ENCODE assay signal across 19 mouse cellular contexts in genomic region chr10:24133132-24133531, GRCm38 (mm10). TPM values are rescaled to one million over a fixed set of nuclear protein-coding genes. Genes with fewer than 3 reads are reported as not detected.
DNase-seq lines count a peak whose midpoint lies in the region; ATAC-seq and TF ChIP-seq lines count a peak whose summit lies in the region.
"Had no signal": no experiment of that assay in that cellular context is flagged by ENCODE, and none has a peak within 500 bp of the region (broad histone marks: within the 10 kb centered on the region; RNA-seq: fewer than 3 reads in every experiment).

No protein-coding gene starts in this region.

- no peaks in the 10 kb centered on the region for H3K36me3 ChIP-seq in lung, embryonic 15.5 days
- no peaks in the 10 kb centered on the region for H3K36me3 ChIP-seq in lung, postnatal 0 days (ENCODE audit: insufficient read depth, low read length)
- H3K36me3 ChIP-seq in stomach, embryonic 16.5 days (ENCODE audit: control insufficient read depth, insufficient read depth, low read length) = no peaks in the 10 kb centered on the region
- H3K36me3 ChIP-seq in forebrain, embryonic 14.5 days (ENCODE audit: control insufficient read depth, insufficient read depth, low read length) = no peaks in the 10 kb centered on the region
- H3K36me3 ChIP-seq: embryonic facial prominence, embryonic 13.5 days had no signal

- TF ChIP-seq CTCF in lung, adult 2 months (IDR thresholded peaks at IDR 0.05; ENCODE audit: insufficient read depth, low read length) = no peak
- no peak for TF ChIP-seq CTCF in lung, postnatal 0 days (IDR thresholded peaks at IDR 0.05)

- no peak overlapping the region for H3K4me2 ChIP-seq in lung, embryonic 15.5 days
- H3K4me2 ChIP-seq in lung, postnatal 0 days (replicated peaks; ENCODE audit: low read depth, low read length) = no peak overlapping the region
- no peak overlapping the region for H3K4me2 ChIP-seq in stomach, embryonic 16.5 days (ENCODE audit: low read depth, low read length)
- no peak overlapping the region for H3K4me2 ChIP-seq in forebrain, embryonic 14.5 days (ENCODE audit: low read length)
- H3K4me2 ChIP-seq: embryonic facial prominence, embryonic 13.5 days had no signal

- H3K9ac ChIP-seq in lung, embryonic 15.5 days = no peak overlapping the region
- H3K9ac ChIP-seq in lung, postnatal 0 days (replicated peaks; ENCODE audit: low read depth) = no peak overlapping the region
- no peak overlapping the region for H3K9ac ChIP-seq in stomach, embryonic 16.5 days (ENCODE audit: low read length)
- no peak overlapping the region for H3K9ac ChIP-seq in forebrain, embryonic 14.5 days (ENCODE audit: low read length)
- H3K9ac ChIP-seq: embryonic facial prominence, embryonic 13.5 days had no signal

- 17% methylated on average over 2 of the region's 2 CpGs for WGBS in lung, embryonic 15.5 days
- WGBS in lung, adult 2 months = 14% methylated on average over 2 of the region's 2 CpGs
- 9% methylated on average over 2 of the region's 2 CpGs for WGBS in lung, postnatal 0 days
- 23% methylated on average over 2 of the region's 2 CpGs for WGBS in stomach, embryonic 16.5 days
- 48% methylated on average over 2 of the region's 2 CpGs for WGBS in forebrain, embryonic 14.5 days

- DNase-seq in lung, adult 2 months = no peak
- peak; percentile 16 for DNase-seq in ZHBTc4 (ENCODE audit: low read depth, low spot score)
- peak; percentile 37 for DNase-seq in lung, postnatal 0 days (ENCODE audit: low spot score)
- no peak for DNase-seq in gastrocnemius, postnatal 25 days
- DNase-seq in kidney, adult 18-20 months = no peak
- DNase-seq in forebrain, embryonic 14.5 days (ENCODE audit: low spot score) = no peak
- DNase-seq: cerebellum, postnatal 14 days; gastrocnemius, postnatal 36 days; right cerebral cortex, postnatal 14 days had no signal

- no peak for TF ChIP-seq EP300 in lung, postnatal 0 days (IDR thresholded peaks at IDR 0.05)

- TF ChIP-seq POLR2A in lung, adult 2 months (IDR thresholded peaks at IDR 0.05; ENCODE audit: borderline replicate concordance, extremely low read depth, low read depth, low read length) = no peak

- no peaks in the 10 kb centered on the region for H3K9me3 ChIP-seq in lung, embryonic 15.5 days
- H3K9me3 ChIP-seq in lung, postnatal 0 days (ENCODE audit: low read length) = no peaks in the 10 kb centered on the region
- H3K9me3 ChIP-seq in stomach, embryonic 16.5 days (replicated peaks; ENCODE audit: control insufficient read depth, low read length) = no peaks in the 10 kb centered on the region
- H3K9me3 ChIP-seq in forebrain, embryonic 14.5 days (replicated peaks; ENCODE audit: control insufficient read depth, low read length) = no peaks in the 10 kb centered on the region
- H3K9me3 ChIP-seq: embryonic facial prominence, embryonic 13.5 days had no signal

- no peak for ATAC-seq in lung, embryonic 15.5 days (ENCODE audit: borderline replicate concordance, extremely low read depth, low FRiP score, low TSS enrichment)
- no peak for ATAC-seq in lung, postnatal 0 days
- no peak for ATAC-seq in stomach, embryonic 16.5 days (ENCODE audit: insufficient read depth, low FRiP score)
- ATAC-seq in forebrain, embryonic 14.5 days = no peak
- ATAC-seq: forebrain, embryonic 16.5 days; midbrain, embryonic 16.5 days had no signal

- no peaks in the 10 kb centered on the region for H3K27me3 ChIP-seq in lung, embryonic 15.5 days
- H3K27me3 ChIP-seq in lung, postnatal 0 days (replicated peaks; ENCODE audit: insufficient read depth, low read length) = no peaks in the 10 kb centered on the region
- no peaks in the 10 kb centered on the region for H3K27me3 ChIP-seq in stomach, embryonic 16.5 days (ENCODE audit: control insufficient read depth, insufficient read depth, low read length)
- no peaks in the 10 kb centered on the region for H3K27me3 ChIP-seq in forebrain, embryonic 14.5 days (replicated peaks; ENCODE audit: control insufficient read depth, insufficient read depth, low read length)
- H3K27me3 ChIP-seq: embryonic facial prominence, embryonic 13.5 days had no signal

- peaks cover 18% of the 10 kb centered on the region; the same call in 1 of the 2 replicates for H3K4me1 ChIP-seq in lung, embryonic 15.5 days
- no peaks in the 10 kb centered on the region; the same call in none of the 2 replicates for H3K4me1 ChIP-seq in lung, adult 2 months (ENCODE audit: control insufficient read depth, insufficient read depth, low read length)
- H3K4me1 ChIP-seq in lung, postnatal 0 days (ENCODE audit: insufficient read depth, low read depth, low read length) = no peaks in the 10 kb centered on the region; the same call in 1 of the 2 replicates
- H3K4me1 ChIP-seq in stomach, embryonic 16.5 days (ENCODE audit: control insufficient read depth, insufficient read depth, low read length) = 0 out of 2 replicates have a peak, but pooled peaks cover 3% of the 10 kb centered on the region
- H3K4me1 ChIP-seq in forebrain, embryonic 14.5 days (ENCODE audit: control insufficient read depth, insufficient read depth, low read length) = peaks cover 2% of the 10 kb centered on the region; the same call in 1 of the 2 replicates
- H3K4me1 ChIP-seq: embryonic facial prominence, embryonic 13.5 days had no signal

- H3K27ac ChIP-seq in lung, embryonic 15.5 days = peak overlapping the region; percentile 76; the same call in 1 of the 2 replicates
- H3K27ac ChIP-seq in lung, postnatal 0 days (ENCODE audit: low read length) = peak overlapping the region; percentile 58
- H3K27ac ChIP-seq in stomach, embryonic 16.5 days (ENCODE audit: low read length) = peak overlapping the region; percentile 90
- H3K27ac ChIP-seq in forebrain, embryonic 14.5 days (ENCODE audit: low read depth, low read length) = no peak overlapping the region
- H3K27ac ChIP-seq: embryonic facial prominence, embryonic 13.5 days had no signal

- no peak overlapping the region for H3K4me3 ChIP-seq in lung, embryonic 15.5 days
- H3K4me3 ChIP-seq in lung, adult 2 months (replicated peaks; ENCODE audit: extremely low read depth, low read depth, low read length) = no peak overlapping the region
- H3K4me3 ChIP-seq in lung, postnatal 0 days (ENCODE audit: low read depth, low read length) = no peak overlapping the region
- no peak overlapping the region for H3K4me3 ChIP-seq in stomach, embryonic 16.5 days (replicated peaks; ENCODE audit: low read length)
- no peak overlapping the region for H3K4me3 ChIP-seq in forebrain, embryonic 14.5 days (ENCODE audit: low read depth, low read length)
- H3K4me3 ChIP-seq: embryonic facial prominence, embryonic 13.5 days had no signal

RNA-seq across cellular contexts. Expression of gene Stx7, which starts 16.0 kb away (rescaled TPM):
- 77.3 and 87.4 TPM in 2 replicates for polyA plus RNA-seq in lung, embryonic 15.5 days (2015; fragmentation: Nextera tagmentation; extraction: Ambion mirVana)
- 91.9 and 97.8 TPM in 2 replicates for polyA plus RNA-seq in lung, adult 2 months (2012; rRNA removed)
- polyA plus RNA-seq in lung, postnatal 0 days (2015; fragmentation: Nextera tagmentation; extraction: Ambion mirVana) = 128 and 141 TPM in 2 replicates
- 102 TPM in 2 replicates for polyA plus RNA-seq in stomach, embryonic 16.5 days (2015; fragmentation: Nextera tagmentation; extraction: Ambion mirVana)
- total RNA-seq in gastrocnemius, postnatal 25 days (2021) = 10 to 100 TPM; 23.6 to 24.1 TPM
- polyA plus RNA-seq in forebrain, embryonic 14.5 days (2014; fragmentation: Nextera tagmentation; extraction: Ambion mirVana) = 275 and 313 TPM in 2 replicates

RNA-seq across cellular contexts. Expression of gene Taar9, which starts 23.8 kb away (rescaled TPM):
- not detected in 2 replicates for polyA plus RNA-seq in lung, embryonic 15.5 days (2015; fragmentation: Nextera tagmentation; extraction: Ambion mirVana)
- not detected in 2 replicates for polyA plus RNA-seq in lung, adult 2 months (2012; rRNA removed)
- polyA plus RNA-seq in lung, postnatal 0 days (2015; fragmentation: Nextera tagmentation; extraction: Ambion mirVana) = not detected in 2 replicates
- polyA plus RNA-seq in stomach, embryonic 16.5 days (2015; fragmentation: Nextera tagmentation; extraction: Ambion mirVana) = not detected in 2 replicates
- not detected for total RNA-seq in gastrocnemius, postnatal 25 days (2021)
- polyA plus RNA-seq in forebrain, embryonic 14.5 days (2014; fragmentation: Nextera tagmentation; extraction: Ambion mirVana) = not detected in 2 replicates
- total RNA-seq: gastrocnemius, postnatal 36 days; layer of hippocampus, adult 8-10 months; liver, adult 2 months had no signal
- polyA plus RNA-seq: embryonic facial prominence, embryonic 13.5 days; forebrain, embryonic 16.5 days; heart, postnatal 0 days; liver, adult 2 months; midbrain, embryonic 16.5 days; neural tube, embryonic 14.5 days; testis, adult 2 months had no signal

RNA-seq across cellular contexts. Expression of gene Taar8c, which starts 31.4 kb away (rescaled TPM):
- polyA plus RNA-seq in lung, embryonic 15.5 days (2015; fragmentation: Nextera tagmentation; extraction: Ambion mirVana) = not detected in 2 replicates
- polyA plus RNA-seq in lung, adult 2 months (2012; rRNA removed) = not detected in 2 replicates
- not detected in 2 replicates for polyA plus RNA-seq in lung, postnatal 0 days (2015; fragmentation: Nextera tagmentation; extraction: Ambion mirVana)
- not detected in 2 replicates for polyA plus RNA-seq in stomach, embryonic 16.5 days (2015; fragmentation: Nextera tagmentation; extraction: Ambion mirVana)
- total RNA-seq in gastrocnemius, postnatal 25 days (2021) = not detected
- polyA plus RNA-seq in forebrain, embryonic 14.5 days (2014; fragmentation: Nextera tagmentation; extraction: Ambion mirVana) = not detected in 2 replicates
- total RNA-seq: gastrocnemius, postnatal 36 days; layer of hippocampus, adult 8-10 months; liver, adult 2 months had no signal
- polyA plus RNA-seq: embryonic facial prominence, embryonic 13.5 days; forebrain, embryonic 16.5 days; heart, postnatal 0 days; liver, adult 2 months; midbrain, embryonic 16.5 days; neural tube, embryonic 14.5 days; testis, adult 2 months had no signal

RNA-seq across cellular contexts. Expression of gene Taar8b, which starts 41.0 kb away (rescaled TPM):
- not detected in 2 replicates for polyA plus RNA-seq in lung, embryonic 15.5 days (2015; fragmentation: Nextera tagmentation; extraction: Ambion mirVana)
- not detected in 2 replicates for polyA plus RNA-seq in lung, adult 2 months (2012; rRNA removed)
- polyA plus RNA-seq in lung, postnatal 0 days (2015; fragmentation: Nextera tagmentation; extraction: Ambion mirVana) = not detected in 2 replicates
- polyA plus RNA-seq in stomach, embryonic 16.5 days (2015; fragmentation: Nextera tagmentation; extraction: Ambion mirVana) = not detected in 2 replicates
- total RNA-seq in gastrocnemius, postnatal 25 days (2021) = not detected
- not detected in 2 replicates for polyA plus RNA-seq in forebrain, embryonic 14.5 days (2014; fragmentation: Nextera tagmentation; extraction: Ambion mirVana)
- total RNA-seq: gastrocnemius, postnatal 36 days; layer of hippocampus, adult 8-10 months; liver, adult 2 months had no signal
- polyA plus RNA-seq: embryonic facial prominence, embryonic 13.5 days; forebrain, embryonic 16.5 days; heart, postnatal 0 days; liver, adult 2 months; midbrain, embryonic 16.5 days; neural tube, embryonic 14.5 days; testis, adult 2 months had no signal

RNA-seq across cellular contexts. Expression of gene Taar8a, which starts 56.8 kb away (rescaled TPM):
- not detected in 2 replicates for polyA plus RNA-seq in lung, embryonic 15.5 days (2015; fragmentation: Nextera tagmentation; extraction: Ambion mirVana)
- polyA plus RNA-seq in lung, adult 2 months (2012; rRNA removed) = not detected in 2 replicates
- not detected in 2 replicates for polyA plus RNA-seq in lung, postnatal 0 days (2015; fragmentation: Nextera tagmentation; extraction: Ambion mirVana)
- polyA plus RNA-seq in stomach, embryonic 16.5 days (2015; fragmentation: Nextera tagmentation; extraction: Ambion mirVana) = not detected in 2 replicates
- not detected for total RNA-seq in gastrocnemius, postnatal 25 days (2021)
- not detected in 2 replicates for polyA plus RNA-seq in forebrain, embryonic 14.5 days (2014; fragmentation: Nextera tagmentation; extraction: Ambion mirVana)
- total RNA-seq: gastrocnemius, postnatal 36 days; layer of hippocampus, adult 8-10 months; liver, adult 2 months had no signal
- polyA plus RNA-seq: embryonic facial prominence, embryonic 13.5 days; forebrain, embryonic 16.5 days; heart, postnatal 0 days; liver, adult 2 months; midbrain, embryonic 16.5 days; neural tube, embryonic 14.5 days; testis, adult 2 months had no signal

Comparison
In these comparisons a context has a peak if more than half of its experiments do, and no peak if none do; other contexts are left out.
1. DNase-seq: peak in ZHBTc4 (single experiment) and lung, postnatal 0 days (single experiment); none in lung, adult 2 months (single experiment), gastrocnemius, postnatal 25 days (single experiment), kidney, adult 18-20 months (single experiment) and forebrain, embryonic 14.5 days (single experiment).